Mouse (Mus musculus) limb, embryonic 14.5 days (tissue): Measurements from ENCODE around the gene Adarb2. TPM values are rescaled to one million over a fixed set of nuclear protein-coding genes. Genes with fewer than 3 reads are reported as not detected.

Experiments used
- ATAC-seq: fragments of 200-750 bp; cut with Nextera tagmentation; 2 replicates; pipeline ENCODE4 v1.8.0; 2017; ENCODE audit warnings: low read depth, moderate number of reproducible peaks, moderate TSS enrichment; ENCODE audit not compliant: low FRiP score
- DNase-seq: peaks from one replicate; pipeline ENCODE4 v3.0.0-alpha.2; 2015; ENCODE audit warnings: low spot score
- H3K27ac ChIP-seq: fragments of 300-500 bp; sonication (generic); replicated peaks from 2 replicates; pipeline ENCODE4 v1.5.1; 2014; ENCODE audit warnings: low read depth, mild to moderate bottlenecking, low read length, moderate library complexity, mixed read lengths
- H3K27me3 ChIP-seq: fragments of 300-500 bp; sonication (generic); 2 replicates; pipeline ENCODE4 v1.6.1; 2014; ENCODE audit warnings: low read length, mixed read lengths; ENCODE audit not compliant: control insufficient read depth, insufficient read depth
- H3K36me3 ChIP-seq: fragments of 300-500 bp; sonication (generic); 2 replicates; pipeline ENCODE4 v1.6.1; 2014; ENCODE audit warnings: mild to moderate bottlenecking, low read length, moderate library complexity, mixed read lengths; ENCODE audit not compliant: control insufficient read depth, insufficient read depth
- H3K4me1 ChIP-seq: fragments of 300-500 bp; sonication (generic); 2 replicates; pipeline ENCODE4 v1.6.1; 2014; ENCODE audit warnings: antibody characterized with exemption, low read length, mixed read lengths; ENCODE audit not compliant: control insufficient read depth, insufficient read depth
- H3K4me2 ChIP-seq: fragments of 300-500 bp; sonication (generic); replicated peaks from 2 replicates; pipeline ENCODE4 v1.6.1; 2014; ENCODE audit warnings: low read depth, mild to moderate bottlenecking, low read length, moderate library complexity; ENCODE audit not compliant: severe bottlenecking
- H3K4me3 ChIP-seq: fragments of 300-500 bp; sonication (generic); replicated peaks from 2 replicates; pipeline ENCODE4 v1.5.1; 2014; ENCODE audit warnings: low read length
- H3K9ac ChIP-seq: fragments of 300-500 bp; sonication (generic); 2 replicates; pipeline ENCODE4 v1.6.1; 2014; ENCODE audit warnings: mild to moderate bottlenecking, low read depth, low read length, moderate library complexity; ENCODE audit not compliant: severe bottlenecking
- H3K9me3 ChIP-seq: fragments of 300-500 bp; sonication (generic); 2 replicates; pipeline ENCODE4 v1.6.1; 2016; ENCODE audit warnings: low read length; ENCODE audit not compliant: control insufficient read depth
- POLR2A ChIP-seq: fragments of 200-500 bp; IDR thresholded peaks from 2 replicates; pipeline ENCODE4 v1.8.0; 2012; ENCODE audit warnings: inconsistent platforms, mild to moderate bottlenecking, moderate library complexity, borderline replicate concordance; ENCODE audit not compliant: insufficient read depth, insufficient read length; ENCODE audit errors: extremely low read depth
- WGBS: fragments of 180-500 bp; shearing (Covaris S2); extraction: QIAGEN DNeasy Blood & Tissue Kit; methylation state at CpG from one replicate; pipeline ENCODE4 v1.1.7; 2014; 5-methylcytosine and 5-hydroxymethylcytosine counted together
- polyA plus RNA-seq, 2 experiments: library from polyadenylated mRNA; depleted of rRNA in 1 of 2; stranded (reverse) in 1 of 2; unstranded in 1 of 2; fragments of >200 nt; fragmentation: Nextera tagmentation in 1 of 2; extraction: Ambion mirVana in 1 of 2; gene quantifications; 2 replicates each; pipeline versions ENCODE4 v1.2.1 to v1.2.3; 2012 to 2014

The Adarb2 gene
- polyA plus RNA-seq, 2 experiments: 1.5 to 2.3 TPM

DNA sequence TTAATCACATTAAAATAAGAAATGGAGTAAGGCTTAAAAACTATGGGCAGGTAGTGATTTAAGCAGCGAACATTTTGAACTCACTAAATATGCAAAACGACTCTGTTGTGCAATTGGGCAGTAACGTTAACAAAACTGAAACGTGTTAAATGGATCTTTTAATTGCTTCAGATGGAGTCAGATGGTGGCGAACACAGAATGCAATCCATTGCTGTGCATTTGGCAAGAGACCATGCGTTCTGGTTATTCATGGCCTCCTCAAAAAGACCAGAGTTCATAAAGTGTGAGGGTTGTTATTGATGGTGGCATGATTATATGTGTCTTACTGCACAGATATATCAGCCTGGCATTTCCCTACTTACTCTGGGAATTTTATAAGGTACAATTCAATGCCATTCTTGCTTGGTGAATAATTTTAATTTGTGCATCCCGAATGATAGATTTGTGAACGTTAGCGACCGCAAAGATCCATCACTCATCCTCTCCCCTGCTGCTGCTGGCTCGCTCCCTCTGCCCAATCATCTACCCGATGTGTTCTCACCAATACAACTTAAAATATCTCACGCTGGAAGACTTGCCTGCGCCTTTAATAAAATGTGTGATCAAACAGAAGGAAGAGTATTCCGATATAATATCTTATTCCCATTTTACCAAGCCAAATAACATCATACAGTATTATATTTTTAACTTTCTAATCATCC lies 221.5 kb downstream of the Adarb2 start:
- 85% methylated on average over 15 of the region's 15 CpGs for WGBS
- ATAC-seq: no peak
- Histone ChIP-seq H3K9me3 (no peaks in the 10 kb centered on the region), H3K27me3 (no peaks in the 10 kb centered on the region), H3K36me3 (no peaks in the 10 kb centered on the region), H3K4me1 (no peaks in the 10 kb centered on the region), H3K9ac (no peak overlapping the region), H3K27ac (no peak overlapping the region), H3K4me2 (no peak overlapping the region), H3K4me3 (no peak overlapping the region)
- DNase-seq: no peak
- no peak for TF ChIP-seq POLR2A

DNA sequence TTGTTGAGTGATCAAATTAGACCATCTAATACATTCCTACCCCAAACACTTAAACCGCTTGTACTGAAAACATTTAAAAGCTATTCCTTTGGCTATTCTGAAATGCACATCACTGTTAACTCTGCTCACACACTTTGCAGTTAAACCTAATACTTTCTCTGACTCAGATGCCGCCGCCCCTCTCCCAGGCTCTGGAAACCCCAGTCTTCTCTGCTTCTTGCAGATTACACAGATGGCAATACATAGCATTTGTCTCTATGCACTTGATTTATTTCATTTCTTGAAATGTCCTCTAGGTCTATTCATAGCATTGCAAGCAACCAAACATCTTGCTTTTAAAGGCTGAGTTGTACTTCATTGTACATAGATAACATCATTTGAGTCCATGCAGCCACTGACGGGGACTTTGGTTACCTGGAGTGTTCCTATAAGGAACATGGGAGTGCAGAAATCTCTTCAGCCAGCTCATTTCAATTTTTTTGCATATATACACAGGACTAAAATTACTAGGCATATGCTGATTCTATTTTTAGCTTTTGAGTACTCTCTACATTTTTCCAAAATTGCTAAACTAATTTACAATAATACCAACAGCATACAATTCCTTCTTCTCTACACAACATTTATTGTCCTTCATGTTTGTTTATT lies 236.6 kb downstream of the Adarb2 start:
- Histone ChIP-seq H3K27me3 (no peaks in the 10 kb centered on the region), H3K9ac (no peak overlapping the region), H3K9me3 (no peaks in the 10 kb centered on the region), H3K4me3 (no peak overlapping the region), H3K4me2 (no peak overlapping the region), H3K4me1 (no peaks in the 10 kb centered on the region), H3K36me3 (no peaks in the 10 kb centered on the region), H3K27ac (no peak overlapping the region)
- 94% methylated on average over 4 of the region's 4 CpGs for WGBS
- no peak for TF ChIP-seq POLR2A
- DNase-seq (no peak), ATAC-seq (no peak)

GRCm38 (mm10) chr13:8445415-8445814 lies 242.7 kb downstream of the Adarb2 start:
- no peak overlapping the region for H3K27ac ChIP-seq
- H3K4me1 ChIP-seq: no peaks in the 10 kb centered on the region
- no peaks in the 10 kb centered on the region for H3K27me3 ChIP-seq
- 69% methylated on average over 2 of the region's 2 CpGs for WGBS
- H3K4me3 ChIP-seq: no peak overlapping the region
- ATAC-seq: no peak
- TF ChIP-seq POLR2A: no peak
- no peak for DNase-seq
- no peaks in the 10 kb centered on the region for H3K36me3 ChIP-seq
- H3K4me2 ChIP-seq: no peak overlapping the region
- no peak overlapping the region for H3K9ac ChIP-seq
- no peaks in the 10 kb centered on the region for H3K9me3 ChIP-seq

DNA sequence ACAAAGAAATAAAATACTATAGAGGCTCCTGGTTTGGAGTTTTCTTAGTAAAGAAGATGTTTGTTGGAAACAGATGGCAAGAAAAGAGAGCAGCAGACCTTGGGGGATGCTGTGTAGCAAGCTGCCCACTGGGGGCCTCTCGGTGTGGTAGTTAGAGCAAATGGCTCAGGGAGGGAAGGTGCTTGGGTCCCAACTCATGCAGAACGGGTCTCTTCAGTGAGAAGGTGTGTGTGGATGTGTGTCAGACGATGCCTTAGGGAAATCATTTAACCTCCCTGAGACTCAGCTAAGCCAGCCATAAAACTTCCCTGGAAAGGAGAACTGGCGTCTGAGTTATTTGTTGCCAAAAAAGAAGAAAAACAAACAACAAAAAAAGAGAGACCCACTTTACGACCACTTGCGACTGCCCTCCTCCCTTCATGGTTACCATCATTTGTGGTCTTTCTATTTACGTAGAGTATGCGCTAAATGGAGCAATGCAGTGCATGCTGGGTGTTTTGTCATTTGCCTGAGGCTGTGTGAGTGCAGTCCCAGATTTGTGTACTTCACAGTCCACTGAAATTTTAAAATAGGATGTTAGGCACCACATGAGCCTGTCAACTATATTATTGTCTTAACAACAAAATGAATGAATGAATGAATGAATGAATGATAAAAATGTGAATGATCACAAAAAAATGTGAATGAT lies 245.7 kb downstream of the Adarb2 start:
- H3K36me3 ChIP-seq: no peaks in the 10 kb centered on the region
- no peak for DNase-seq
- 13% methylated on average over 8 of the region's 8 CpGs for WGBS

GRCm38 (mm10) chr13:8451581-8451980 lies 248.9 kb downstream of the Adarb2 start:
- Histone ChIP-seq H3K4me2 (no peak overlapping the region), H3K27ac (no peak overlapping the region), H3K27me3 (no peaks in the 10 kb centered on the region), H3K9me3 (no peaks in the 10 kb centered on the region), H3K9ac (no peak overlapping the region), H3K4me3 (no peak overlapping the region), H3K4me1 (no peaks in the 10 kb centered on the region), H3K36me3 (no peaks in the 10 kb centered on the region)
- DNase-seq: no peak
- no peak for TF ChIP-seq POLR2A
- WGBS: 56% methylated on average over 4 of the region's 4 CpGs
- ATAC-seq: no peak

More for the DNA sequence above, 245.7 kb downstream of the Adarb2 start:
- Histone ChIP-seq H3K4me2 (no peak overlapping the region), H3K27me3 (no peaks in the 10 kb centered on the region), H3K27ac (no peak overlapping the region), H3K9me3 (no peaks in the 10 kb centered on the region), H3K4me3 (no peak overlapping the region), H3K9ac (no peak overlapping the region), H3K4me1 (no peaks in the 10 kb centered on the region)
- no peak for ATAC-seq
- TF ChIP-seq POLR2A: no peak
